Mouse (Mus musculus) layer of hippocampus, postnatal 36 days (tissue): ENCODE results near the gene Adgrl2. TPM values are rescaled to one million over a fixed set of nuclear protein-coding genes. Genes with fewer than 3 reads are reported as not detected.

ENCODE experiments used
- DNase-seq, 2 experiments: peaks; one replicate each; pipeline ENCODE4 v3.0.0; 2022
- total RNA-seq, 2 experiments: library from RNA; stranded (reverse); gene quantifications; 2 replicates each; pipeline ENCODE4 v1.2.3; 2021

Adgrl2 gene
- total RNA-seq, 2 experiments from 2014 or later = 59.1 to 61.5 TPM

- DNase-seq = no peak
These were observed 170.9 kb downstream of the Adgrl2 start for GRCm38 (mm10) chr3:148819323-148820046.

GRCm38 (mm10) chr3:148818414-148819105 is 171.8 kb downstream of the Adgrl2 start:
- DNase-seq = no peak

- DNase-seq = no peak
These were observed 172.9 kb downstream of the Adgrl2 start for GRCm38 (mm10) chr3:148817491-148817890.

- DNase-seq = no peak
These were observed 177.2 kb downstream of the Adgrl2 start for GRCm38 (mm10) chr3:148813121-148813520.

GRCm38 (mm10) chr3:148812059-148812458 is 178.3 kb downstream of the Adgrl2 start:
- DNase-seq = no peak

GRCm38 (mm10) chr3:148806977-148807376 is 183.4 kb downstream of the Adgrl2 start:
- no peak for DNase-seq

GRCm38 (mm10) chr3:148793286-148793913 is 197.0 kb downstream of the Adgrl2 start:
- DNase-seq = no peak

- DNase-seq = no peak
These were observed 220.0 kb downstream of the Adgrl2 start for GRCm38 (mm10) chr3:148770310-148770709.
